Comparison of ENCODE assay signal across 22 mouse cellular contexts in the genomic region with DNA sequence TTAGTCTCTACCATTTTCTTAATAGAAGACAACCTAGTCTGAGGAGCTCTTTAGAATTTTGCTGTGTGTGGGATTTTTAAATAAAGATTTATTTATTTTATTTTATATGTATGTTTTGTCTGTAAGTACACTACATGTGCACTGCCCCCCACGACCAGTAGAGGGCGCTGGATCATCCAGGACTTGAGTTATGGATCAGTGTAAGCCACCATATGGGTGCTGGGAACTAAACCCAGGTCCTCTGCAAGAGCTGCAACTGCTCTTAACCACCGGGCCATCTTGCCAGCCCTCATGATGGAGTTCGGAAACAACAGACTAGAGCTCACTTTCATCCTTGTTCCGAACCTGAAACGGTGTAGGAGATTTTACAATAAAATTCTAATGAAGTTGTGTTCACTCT. TPM values are rescaled to one million over a fixed set of nuclear protein-coding genes. Genes with fewer than 3 reads are reported as not detected.
DNase-seq lines count a peak whose midpoint lies in the region; ATAC-seq and TF ChIP-seq lines count a peak whose summit lies in the region.
"Had no signal": no experiment of that assay in that cellular context is flagged by ENCODE, and none has a peak within 500 bp of the region (broad histone marks: within the 10 kb centered on the region; RNA-seq: fewer than 3 reads in every experiment).

No protein-coding gene starts in this region.

- no peaks in the 10 kb centered on the region for H3K27me3 ChIP-seq in midbrain, postnatal 0 days (ENCODE audit: insufficient read depth, low read length)
- H3K27me3 ChIP-seq in midbrain, embryonic 15.5 days (replicated peaks) = no peaks in the 10 kb centered on the region
- no peaks in the 10 kb centered on the region for H3K27me3 ChIP-seq in small intestine, adult 2 months (ENCODE audit: control insufficient read depth, insufficient read depth, low read length)
- H3K27me3 ChIP-seq: embryonic facial prominence, embryonic 15.5 days; heart, embryonic 12.5 days; hindbrain, embryonic 15.5 days; midbrain, embryonic 12.5 days had no signal

- WGBS in midbrain, postnatal 0 days = 66% methylated on average over 6 of the region's 6 CpGs
- 64% methylated on average over 6 of the region's 6 CpGs for WGBS in midbrain, embryonic 15.5 days
- WGBS in small intestine, adult 2 months = 63% methylated on average over 6 of the region's 6 CpGs

- no peak overlapping the region for H3K4me2 ChIP-seq in midbrain, postnatal 0 days (ENCODE audit: low read depth, low read length, poor library complexity, severe bottlenecking)
- no peak overlapping the region for H3K4me2 ChIP-seq in midbrain, embryonic 15.5 days
- H3K4me2 ChIP-seq: embryonic facial prominence, embryonic 15.5 days; heart, embryonic 12.5 days; hindbrain, embryonic 15.5 days; midbrain, embryonic 12.5 days had no signal

- H3K9me3 ChIP-seq in midbrain, postnatal 0 days (ENCODE audit: low read length) = no peaks in the 10 kb centered on the region
- H3K9me3 ChIP-seq in midbrain, embryonic 15.5 days = no peaks in the 10 kb centered on the region
- H3K9me3 ChIP-seq: embryonic facial prominence, embryonic 15.5 days; forebrain, embryonic 10.5 days; heart, embryonic 12.5 days; hindbrain, embryonic 15.5 days; limb, embryonic 10.5 days; midbrain, embryonic 12.5 days had no signal

- no peak for TF ChIP-seq POLR2A in small intestine, adult 2 months (IDR thresholded peaks at IDR 0.05; ENCODE audit: low read depth, low read length)

- H3K4me1 ChIP-seq in midbrain, postnatal 0 days (ENCODE audit: insufficient read depth, low read length) = no peaks in the 10 kb centered on the region
- peaks cover under 1% of the 10 kb centered on the region; the same call in 1 of the 2 replicates for H3K4me1 ChIP-seq in midbrain, embryonic 15.5 days
- no peaks in the 10 kb centered on the region for H3K4me1 ChIP-seq in small intestine, adult 2 months (ENCODE audit: control insufficient read depth, insufficient read depth, insufficient read length, low read length)
- H3K4me1 ChIP-seq: embryonic facial prominence, embryonic 15.5 days; forebrain, embryonic 10.5 days; heart, embryonic 12.5 days; limb, embryonic 10.5 days had no signal

- no peaks in the 10 kb centered on the region for H3K36me3 ChIP-seq in midbrain, postnatal 0 days (ENCODE audit: insufficient read depth, low read length)
- no peaks in the 10 kb centered on the region for H3K36me3 ChIP-seq in midbrain, embryonic 15.5 days (replicated peaks)
- H3K36me3 ChIP-seq in small intestine, adult 2 months (ENCODE audit: control insufficient read depth, insufficient read depth, low read length) = no peaks in the 10 kb centered on the region
- H3K36me3 ChIP-seq: embryonic facial prominence, embryonic 15.5 days; forebrain, embryonic 10.5 days; heart, embryonic 12.5 days; hindbrain, embryonic 15.5 days; limb, embryonic 10.5 days; midbrain, embryonic 12.5 days had no signal

- peak; percentile 52 for TF ChIP-seq CTCF in layer of hippocampus, adult 2 months (conservative IDR thresholded peaks at IDR 0.05)
- TF ChIP-seq CTCF in midbrain, postnatal 0 days (IDR thresholded peaks at IDR 0.05) = peak; percentile 46
- TF ChIP-seq CTCF in small intestine, adult 2 months (IDR thresholded peaks at IDR 0.05; ENCODE audit: extremely low read depth, insufficient read length, insufficient replicate concordance, low read depth, low read length) = peak; percentile 41; the same call in 1 of the 2 replicates

- H3K9ac ChIP-seq in midbrain, postnatal 0 days (replicated peaks; ENCODE audit: low read length, poor library complexity, severe bottlenecking) = no peak overlapping the region
- H3K9ac ChIP-seq in midbrain, embryonic 15.5 days = no peak overlapping the region
- H3K9ac ChIP-seq: embryonic facial prominence, embryonic 15.5 days; heart, embryonic 12.5 days; hindbrain, embryonic 15.5 days; midbrain, embryonic 12.5 days had no signal

- DNase-seq in layer of hippocampus, adult 2 months (ENCODE audit: low spot score in 2 of 2) = no peak
- DNase-seq in layer of hippocampus, adult 11-12 months (ENCODE audit: low spot score) = no peak
- no peak for DNase-seq in midbrain, postnatal 0 days (ENCODE audit: low spot score)
- peak; percentile 39 for DNase-seq in R1 (ENCODE audit: low read depth, low spot score)
- DNase-seq: cerebellum, adult 9-11 months; embryo, embryonic 11 days; gastrocnemius, postnatal 36 days; heart, postnatal 36 days; kidney, adult 8-10 months; right cerebral cortex, adult 18-20 months; spleen, adult 18-20 months; thymus, postnatal 36 days had no signal

- no peak overlapping the region for H3K4me3 ChIP-seq in layer of hippocampus, adult 2 months
- no peak overlapping the region for H3K4me3 ChIP-seq in midbrain, postnatal 0 days (ENCODE audit: low read depth, low read length)
- H3K4me3 ChIP-seq in midbrain, embryonic 15.5 days = no peak overlapping the region
- no peak overlapping the region for H3K4me3 ChIP-seq in small intestine, adult 2 months (ENCODE audit: low read depth, low read length)
- H3K4me3 ChIP-seq: embryonic facial prominence, embryonic 15.5 days; forebrain, embryonic 10.5 days; heart, embryonic 12.5 days; hindbrain, embryonic 15.5 days; limb, embryonic 10.5 days; midbrain, embryonic 12.5 days had no signal

- no peak overlapping the region for H3K27ac ChIP-seq in layer of hippocampus, adult 2 months
- no peak overlapping the region for H3K27ac ChIP-seq in midbrain, postnatal 0 days (ENCODE audit: low read depth, low read length)
- no peak overlapping the region for H3K27ac ChIP-seq in midbrain, embryonic 15.5 days
- no peak overlapping the region for H3K27ac ChIP-seq in small intestine, adult 2 months (ENCODE audit: insufficient read depth, low read depth, low read length)
- H3K27ac ChIP-seq: embryonic facial prominence, embryonic 15.5 days; forebrain, embryonic 10.5 days; hindbrain, embryonic 15.5 days; limb, embryonic 10.5 days; macrophage; midbrain, embryonic 12.5 days had no signal

- ATAC-seq in midbrain, postnatal 0 days (ENCODE audit: low FRiP score) = no peak
- no peak for ATAC-seq in midbrain, embryonic 15.5 days (replicated peaks)
- ATAC-seq in activated CD4-positive, CD25-positive, alpha-beta regulatory T cell, adult 4 months = no peak

RNA-seq across cellular contexts. Expression of gene Cacng5, which starts 42.1 kb away (rescaled TPM):
- 10 to 100 TPM; 15.9 to 16.1 TPM for total RNA-seq in layer of hippocampus, adult 2 months (2021)
- 19.9 and 36.4 TPM in 2 replicates for total RNA-seq in midbrain, postnatal 0 days (2014; rRNA removed)
- polyA plus RNA-seq in midbrain, postnatal 0 days (2015; fragmentation: Nextera tagmentation; extraction: Ambion mirVana) = 16.4 and 18.7 TPM in 2 replicates
- polyA plus RNA-seq in midbrain, embryonic 15.5 days (2015; fragmentation: Nextera tagmentation; extraction: Ambion mirVana) = 9.7 and 11.1 TPM in 2 replicates
- polyA plus RNA-seq in small intestine, adult 2 months (2012; rRNA removed) = 0.03 and 0.05 TPM in 2 replicates
- not detected for polyA plus RNA-seq in activated CD4-positive, CD25-positive, alpha-beta regulatory T cell, adult 4 months (2017; shearing (Covaris generic))
- total RNA-seq: gastrocnemius, postnatal 36 days had no signal
- polyA plus RNA-seq: heart, embryonic 12.5 days; macrophage had no signal

Comparison
In these comparisons a context has a peak if more than half of its experiments do, and no peak if none do; other contexts are left out.
1. RNA of gene Cacng5, which starts 42.1 kb away (polyA plus RNA-seq): 16.4 to 18.7 TPM in midbrain, postnatal 0 days and 9.7 to 11.1 TPM in midbrain, embryonic 15.5 days; 0.03 to 0.05 TPM in small intestine, adult 2 months and not detected in activated CD4-positive, CD25-positive, alpha-beta regulatory T cell, adult 4 months; every median in the first group is over 10 times any median in the second.
2. Peak in every context shown above with its lines, with median percentiles within 50 percentile points of each other: CTCF ChIP-seq.